Mouse (Mus musculus): ENCODE measurements around the gene S100a1.

Gene S100a1

DNA sequence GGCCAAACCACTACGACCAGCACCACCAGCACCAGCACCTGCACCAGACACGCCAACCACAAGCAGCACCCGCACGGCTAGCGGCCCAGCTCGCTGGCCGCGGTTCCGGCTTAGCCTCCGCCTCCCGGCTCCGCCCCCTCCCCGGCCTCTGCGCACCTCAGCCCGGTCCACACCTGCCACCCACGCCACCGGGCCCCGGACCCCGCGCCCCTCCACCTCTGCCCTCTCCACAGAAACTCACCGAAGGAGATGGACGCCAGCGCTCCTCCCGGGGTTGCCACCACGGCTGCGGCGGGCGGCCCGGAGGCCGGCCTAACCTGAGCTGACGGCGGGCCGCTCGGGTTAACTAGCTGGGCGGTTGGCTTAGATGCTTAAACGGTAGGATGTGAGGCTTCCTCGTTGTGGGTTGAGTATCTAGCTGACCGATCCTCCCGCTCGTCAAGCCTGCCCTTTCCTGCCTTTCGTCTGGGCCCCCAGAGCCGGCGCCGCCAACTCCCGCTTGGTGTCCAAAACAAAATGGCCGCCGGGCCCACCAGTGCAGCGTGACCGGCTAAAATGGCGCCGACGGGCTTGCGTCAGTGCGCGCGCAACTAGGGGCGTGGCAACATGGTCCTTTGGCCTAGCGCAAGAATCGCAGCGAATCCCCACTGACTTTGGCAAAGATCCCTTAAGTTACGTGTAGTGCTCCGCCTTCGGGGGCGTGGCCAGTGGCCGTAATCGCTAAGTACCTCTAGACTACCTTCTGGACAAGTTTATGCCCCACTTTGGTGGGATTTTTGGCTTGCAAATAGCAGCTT, 5.0 kb downstream of the S100a1 start, which contains the start of gene Chtop:
Chtop (minus strand) TSS at position 549 of the 797 bp plus-strand sequence.
- peak; percentile 98 for DNase-seq

DNA sequence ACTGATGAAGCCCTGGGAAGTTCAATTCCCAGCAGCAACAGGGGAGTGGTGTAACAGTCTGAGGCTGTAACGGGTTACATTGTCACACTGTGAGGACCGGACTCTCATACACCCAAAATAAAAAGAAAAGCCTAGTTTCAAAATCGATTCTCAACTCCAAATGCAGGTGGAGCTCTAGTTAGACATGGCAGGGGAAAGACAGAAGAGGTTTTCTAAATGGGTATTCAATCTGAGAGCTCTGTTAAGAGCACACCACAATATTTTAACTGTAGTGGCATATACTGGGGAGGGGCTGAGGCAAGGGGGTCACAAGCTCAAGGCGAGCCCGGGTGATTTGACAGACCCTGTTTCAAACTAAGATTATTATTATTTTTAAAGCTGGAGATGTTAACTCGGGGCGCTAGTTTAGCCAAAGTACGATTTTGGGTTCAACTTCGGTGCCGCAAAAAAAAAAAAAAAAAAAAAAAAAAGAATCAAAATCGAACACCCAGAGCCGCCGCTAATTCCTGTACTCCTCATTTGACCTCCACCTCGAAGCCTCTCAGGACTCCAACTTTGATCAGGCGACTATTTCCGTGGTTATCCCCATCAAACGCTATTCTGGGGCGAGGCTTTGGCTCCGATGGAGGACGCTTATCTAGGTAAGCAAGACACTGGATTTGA, 5.8 kb downstream of the S100a1 start:
- DNase-seq, result no peak

DNA sequence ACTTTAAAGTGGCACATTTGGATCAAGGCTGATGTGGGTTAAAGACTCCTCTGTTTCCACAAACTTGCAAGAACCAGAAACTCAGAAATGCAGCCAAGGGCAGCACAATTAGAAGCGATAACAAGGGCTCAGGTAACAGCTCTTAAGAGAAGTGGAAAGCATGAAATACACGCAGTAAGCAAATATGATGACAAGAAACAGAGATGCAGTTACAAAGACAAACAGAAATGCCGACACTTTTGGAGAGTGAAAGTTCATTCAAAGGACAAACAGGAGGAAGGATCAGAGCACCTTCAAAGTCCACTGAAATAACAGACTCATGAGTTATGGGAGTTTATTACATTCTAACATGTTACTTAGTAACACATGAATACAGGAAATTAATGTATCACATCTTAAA, 7.8 kb downstream of the S100a1 start:
- DNase-seq, result no peak

DNA sequence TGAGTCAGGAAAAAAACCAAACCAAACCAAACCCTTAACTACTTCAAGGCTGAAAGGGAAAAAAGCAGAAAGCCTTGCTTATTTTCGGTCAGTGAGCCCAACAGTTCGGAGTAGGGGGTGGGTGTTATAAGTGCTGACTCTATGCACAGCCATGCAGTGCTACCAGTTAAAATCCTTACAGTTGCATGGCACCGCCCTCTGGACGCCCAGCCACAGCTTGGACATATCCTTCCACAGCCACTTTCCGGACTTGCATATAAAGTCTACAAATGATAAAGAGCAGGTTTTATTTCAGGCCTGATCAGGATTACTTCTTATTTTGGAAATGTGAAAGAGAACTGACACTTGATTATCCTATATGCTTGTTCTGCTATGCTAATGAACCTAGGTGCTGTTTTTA, 9.0 kb downstream of the S100a1 start:
- DNase-seq, result no peak

DNA sequence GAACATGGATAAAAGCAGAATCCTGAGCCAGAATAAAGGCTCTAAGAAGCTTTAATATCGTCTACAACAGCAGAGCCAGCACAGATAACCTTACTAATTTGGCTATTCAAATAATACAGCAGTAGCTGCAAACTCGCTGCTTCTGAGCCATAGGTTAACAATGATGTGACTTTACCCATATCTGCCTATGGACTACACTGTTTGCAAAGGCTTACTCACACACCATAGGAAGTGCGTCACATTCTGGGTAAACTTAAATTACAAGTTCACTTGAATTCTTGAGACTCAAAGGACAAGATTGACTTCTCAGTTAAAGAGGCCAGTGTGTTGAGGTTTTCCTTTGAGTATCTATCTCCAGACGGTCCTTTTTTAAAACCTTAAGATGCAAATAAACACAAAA, 10.7 kb downstream of the S100a1 start:
- no peak for DNase-seq

DNA sequence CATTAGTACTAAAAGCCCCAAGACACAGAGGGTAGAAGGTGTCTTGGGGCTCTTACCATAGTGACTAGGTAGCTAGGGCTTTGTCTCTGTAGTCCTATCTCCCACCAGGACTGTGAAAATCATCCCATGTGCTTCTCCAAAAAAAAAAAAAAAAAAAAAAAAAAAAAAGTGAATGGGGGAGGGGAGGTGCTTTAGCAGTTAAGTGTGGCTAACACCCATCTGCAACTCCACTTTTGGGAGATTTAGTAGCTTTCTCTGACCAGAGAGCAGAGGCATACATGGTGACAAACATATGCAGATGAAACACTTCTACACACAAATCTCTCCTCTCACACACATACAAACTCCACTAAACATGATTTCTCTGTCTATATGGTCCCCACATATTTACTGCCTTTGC, 16.6 kb downstream of the S100a1 start:
- no peak for DNase-seq

DNA sequence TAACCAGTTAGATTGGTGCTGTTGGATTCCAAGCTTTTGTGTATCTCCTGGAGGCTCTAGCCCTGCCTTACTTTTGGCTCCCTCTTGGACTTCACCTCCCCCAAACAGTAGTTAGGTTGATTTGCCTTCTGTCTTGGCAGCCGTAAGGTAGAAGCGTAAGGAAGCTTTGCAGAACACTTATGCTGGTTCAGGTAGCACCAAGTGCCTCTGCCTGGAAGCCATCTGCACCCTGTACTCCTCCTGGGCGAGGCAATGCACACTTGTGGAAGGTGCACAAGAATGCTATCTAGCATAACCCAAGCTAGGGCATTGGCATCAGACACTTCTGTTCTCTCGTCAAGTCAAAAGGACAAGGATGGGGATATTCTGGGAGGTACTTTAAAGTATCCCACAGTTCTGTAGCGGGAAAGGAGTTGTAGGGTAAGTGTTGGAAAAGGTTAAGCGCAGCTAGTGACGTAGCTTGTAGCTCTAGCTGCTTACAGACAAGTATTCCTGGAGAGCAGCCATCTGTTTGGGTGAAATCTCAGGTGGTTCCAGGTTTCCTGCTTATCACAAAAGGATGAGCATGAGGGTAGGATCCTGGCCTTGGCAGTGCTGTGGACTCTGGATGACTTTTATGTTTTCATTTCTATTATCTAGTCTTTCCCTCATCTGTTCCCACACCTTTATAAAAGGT, 18.2 kb downstream of the S100a1 start:
- peak; percentile 11 for DNase-seq

DNA sequence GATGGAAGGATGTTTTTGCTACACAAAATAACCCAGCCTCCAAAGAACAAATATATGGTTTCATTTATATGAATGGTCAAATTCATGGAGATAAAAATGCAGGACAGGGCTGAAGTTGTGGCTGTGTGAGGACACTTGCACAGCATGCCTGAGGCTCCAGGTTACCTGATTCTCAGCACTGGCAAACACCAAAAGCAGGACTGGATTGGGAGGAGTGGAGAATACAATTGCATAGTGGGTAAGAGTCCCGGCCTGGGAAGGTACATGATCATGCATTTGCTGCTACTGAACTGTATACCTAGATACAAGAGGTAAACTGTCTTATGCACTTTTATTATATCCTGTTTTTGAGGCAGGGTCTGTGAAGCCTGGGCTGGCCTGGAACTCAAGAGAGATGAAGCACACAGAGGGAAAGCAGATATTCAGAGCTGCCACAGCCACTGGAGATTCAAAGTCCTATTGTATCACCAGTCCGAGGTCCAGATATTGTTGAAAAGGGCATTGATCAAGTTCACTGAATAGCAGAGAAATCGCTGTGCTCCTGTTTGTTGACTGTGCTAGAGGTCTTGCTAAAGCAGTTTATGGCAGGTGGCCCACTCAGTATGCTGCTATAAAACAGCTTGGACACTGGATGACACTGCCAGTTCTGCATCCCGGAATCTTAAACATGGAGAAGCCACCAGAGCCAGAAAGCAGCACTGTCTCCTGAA, 20.2 kb downstream of the S100a1 start:
- DNase-seq, result no peak

DNA sequence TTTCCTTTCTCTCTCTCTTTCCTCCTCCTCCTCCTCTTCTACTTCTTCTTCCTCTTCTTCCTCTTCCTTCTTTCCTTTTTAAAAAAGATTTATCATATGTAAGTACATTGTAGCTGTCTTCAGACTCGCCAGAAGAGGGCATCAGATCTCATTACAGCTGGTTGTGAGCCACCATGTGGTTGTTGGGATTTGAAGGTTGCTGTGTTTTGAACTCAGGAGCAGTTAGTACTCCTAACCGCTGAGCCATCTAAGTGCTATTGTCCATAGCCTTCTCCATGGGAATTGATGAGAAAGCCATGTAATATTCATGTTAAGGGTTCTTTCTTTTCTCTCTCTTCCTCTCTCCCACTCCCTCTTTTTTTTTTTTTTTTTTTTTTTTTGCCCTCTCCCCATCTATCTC, 22.8 kb downstream of the S100a1 start:
- DNase-seq, result peak; percentile 47

DNA sequence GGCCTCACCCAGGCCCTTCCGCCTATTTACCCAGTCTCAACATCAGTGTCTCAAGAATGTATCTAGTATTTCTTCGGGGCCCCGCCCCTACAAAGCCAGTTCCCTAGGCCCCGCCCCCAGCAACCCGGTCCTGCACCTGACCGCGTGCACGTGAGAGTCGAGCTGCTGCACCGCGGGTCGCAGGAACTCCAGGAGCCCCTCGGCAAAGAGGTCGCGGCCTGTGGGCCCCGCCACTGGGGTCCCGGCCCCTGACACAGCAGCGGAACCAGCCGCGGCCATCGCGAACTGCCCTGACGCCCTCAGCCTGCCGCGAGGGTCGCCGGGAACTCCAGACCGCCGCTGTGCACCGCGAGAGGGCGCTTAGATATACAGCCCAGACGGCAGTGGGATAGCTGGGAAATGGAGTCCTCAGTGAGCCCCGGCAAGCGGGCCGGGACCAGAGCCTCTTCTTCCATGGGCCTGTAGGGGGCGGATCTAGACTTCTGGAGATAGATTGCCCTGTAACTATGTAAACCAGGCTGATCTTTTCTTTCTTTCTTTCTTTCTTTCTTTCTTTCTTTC, 23.4 kb downstream of the S100a1 start, which contains the start of gene Snapin:
Snapin (minus strand) TSS at position 338 of the 561 bp plus-strand sequence.
- DNase-seq, result peak; percentile 94

DNA sequence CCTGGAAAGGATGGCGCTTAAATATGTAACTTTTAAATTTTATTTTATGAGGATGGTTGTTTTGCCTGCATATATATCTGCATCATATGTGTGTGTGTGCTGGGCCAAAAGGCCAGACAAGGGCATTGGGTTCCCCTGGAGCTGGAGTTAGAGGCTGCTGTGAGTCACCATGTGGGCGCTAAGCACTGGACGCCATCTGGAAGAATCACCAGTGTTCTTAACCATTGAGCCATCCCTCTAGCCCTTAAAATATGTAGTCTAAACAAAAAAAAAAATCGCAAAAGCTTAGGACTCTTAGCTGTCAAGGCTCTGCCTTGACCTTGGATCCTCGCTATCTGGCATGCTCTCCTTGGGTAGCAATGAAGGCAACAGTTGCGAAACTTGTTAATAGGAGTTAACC, 25.6 kb downstream of the S100a1 start:
- no peak for DNase-seq

DNA sequence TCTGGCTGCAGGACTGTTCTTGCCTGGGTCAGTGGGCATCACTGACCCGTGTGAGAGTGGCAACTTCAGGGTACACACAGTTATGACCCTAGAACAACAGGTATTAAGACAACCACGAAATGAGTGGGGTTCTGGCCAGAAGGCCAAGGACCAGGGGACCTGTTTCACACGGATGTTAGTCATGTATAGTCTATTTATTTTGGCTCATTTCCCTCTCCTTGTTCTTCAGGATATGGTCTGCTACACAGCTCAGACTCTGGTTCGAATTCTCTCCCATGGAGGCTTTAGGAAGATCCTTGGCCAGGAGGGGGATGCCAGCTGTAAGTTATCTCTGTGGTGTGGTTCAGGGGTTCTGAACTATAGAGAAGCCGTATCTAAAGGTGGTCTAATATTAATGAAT, 27.2 kb downstream of the S100a1 start:
- DNase-seq, result no peak

DNA sequence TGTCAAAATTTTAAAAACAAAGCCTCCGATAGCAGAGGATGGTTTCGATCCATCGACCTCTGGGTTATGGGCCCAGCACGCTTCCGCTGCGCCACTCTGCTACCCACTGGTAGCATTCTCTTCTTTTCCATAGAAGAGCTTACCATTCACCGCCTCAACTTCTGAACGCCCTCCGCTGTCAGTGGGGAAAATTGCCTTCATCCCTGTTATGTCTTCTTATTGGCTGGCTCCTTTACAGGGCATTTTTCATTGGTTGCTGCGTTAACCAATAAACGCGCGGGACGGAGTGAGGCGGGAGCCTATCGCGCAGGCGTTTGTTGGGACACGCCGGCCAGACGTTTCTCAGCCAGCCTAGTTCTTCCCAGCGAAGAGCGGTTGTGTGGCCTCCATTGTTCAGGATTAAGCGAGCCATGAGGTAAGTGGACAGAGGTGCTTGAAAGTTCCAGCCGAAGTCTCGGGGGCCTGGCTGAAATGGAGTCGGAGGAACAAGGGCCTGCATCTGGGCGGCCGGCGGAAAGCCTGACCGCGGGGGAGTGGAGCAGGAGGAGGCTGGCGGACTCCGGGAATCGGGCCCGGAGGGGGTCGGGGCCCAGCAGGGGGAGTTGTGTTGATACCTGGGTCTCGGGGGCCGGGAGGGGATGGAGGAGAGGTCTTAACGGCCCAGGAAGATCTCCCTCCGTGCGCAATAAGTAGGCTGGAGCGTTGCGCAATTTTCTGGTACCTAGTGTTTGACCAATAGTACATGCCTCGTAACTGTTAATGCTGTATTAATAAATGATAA, 38.2 kb downstream of the S100a1 start, which contains the start of gene Ilf2:
Ilf2 (plus strand) TSS at position 296 of the 781 bp plus-strand sequence.
- peak; percentile 98 for DNase-seq

DNA sequence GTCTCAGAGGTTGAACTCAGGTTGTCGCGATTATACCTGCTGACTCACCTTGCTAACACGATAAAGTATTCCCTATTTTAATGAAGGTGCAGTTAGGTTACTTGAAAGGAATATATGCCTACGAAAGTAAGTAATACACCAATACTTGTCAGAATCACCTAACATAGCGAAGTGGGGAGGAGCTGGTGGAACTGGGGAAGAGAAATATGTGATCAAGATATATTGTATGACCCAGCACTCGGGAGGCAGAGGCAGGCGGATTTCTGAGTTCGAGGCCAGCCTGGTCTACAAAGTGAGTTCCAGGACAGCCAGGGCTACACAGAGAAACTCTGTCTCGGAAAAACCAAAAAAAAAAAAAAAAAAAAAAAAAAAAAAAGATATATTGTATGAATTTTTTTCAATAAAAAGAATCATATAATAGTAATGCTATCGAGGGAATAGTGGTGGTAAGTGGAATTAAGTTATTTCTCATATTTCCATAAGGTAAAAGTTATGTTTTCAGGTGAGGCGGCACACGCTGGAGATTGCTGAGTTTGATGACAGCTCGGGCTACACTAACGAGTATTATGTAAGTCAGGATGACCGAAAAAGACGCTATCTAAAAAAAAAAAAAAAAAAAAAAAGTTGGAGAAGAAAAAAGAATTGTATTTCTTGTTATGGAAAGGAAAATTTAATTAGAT, 38.9 kb downstream of the S100a1 start:
- DNase-seq, result peak; percentile 52

DNA sequence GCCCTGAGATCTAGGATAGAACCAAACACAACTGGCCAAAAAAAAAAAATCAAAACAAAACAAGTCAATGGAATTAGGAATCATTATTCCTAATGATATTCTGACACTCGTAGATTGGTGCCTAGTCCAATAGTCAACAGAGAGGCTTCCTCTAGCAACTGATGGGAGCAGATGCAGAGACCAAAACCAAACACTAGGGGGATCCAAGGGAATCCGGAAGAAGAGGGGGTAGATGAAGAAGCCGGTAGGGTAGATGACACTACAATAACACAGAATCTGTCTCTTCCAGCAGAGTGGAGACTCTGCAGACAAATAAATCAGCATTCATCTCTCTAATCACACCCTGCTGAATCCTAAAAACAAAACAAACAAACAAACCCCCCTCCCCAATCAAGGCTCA, 42.0 kb downstream of the S100a1 start:
- no peak for DNase-seq

DNA sequence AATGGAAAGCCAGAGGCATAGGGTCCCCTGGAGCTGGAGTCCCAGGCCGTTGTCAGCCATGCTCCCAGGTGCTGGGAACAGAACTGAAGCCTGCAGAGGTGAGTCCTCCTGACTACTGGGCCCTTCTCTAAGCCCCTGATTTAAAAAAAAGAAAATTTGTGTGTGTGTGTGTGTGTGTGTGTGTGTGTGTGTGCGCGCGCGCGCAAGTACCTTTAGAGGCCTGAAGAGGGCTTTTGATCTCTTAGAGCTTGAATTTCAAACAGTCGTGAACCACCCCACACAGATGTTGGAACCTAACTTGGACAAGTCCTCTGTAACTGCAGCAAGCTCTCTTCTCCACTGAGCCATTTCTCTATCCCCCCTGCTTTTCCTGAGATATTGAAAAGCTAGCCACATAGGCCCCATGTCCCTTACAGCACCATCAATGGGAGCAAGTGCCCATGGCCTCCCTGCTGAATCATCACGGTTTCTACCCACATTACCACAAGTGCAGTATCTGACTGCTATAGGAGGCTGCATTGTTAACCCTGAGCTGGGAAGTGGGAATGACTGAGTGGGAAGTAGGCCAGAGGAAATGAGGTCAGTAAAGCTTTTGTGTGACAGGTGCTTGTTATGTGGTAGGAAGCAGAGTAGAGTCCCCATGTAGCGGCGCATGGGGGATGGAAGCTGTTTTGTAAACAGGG, 46.4 kb downstream of the S100a1 start:
- DNase-seq, result no peak

DNA sequence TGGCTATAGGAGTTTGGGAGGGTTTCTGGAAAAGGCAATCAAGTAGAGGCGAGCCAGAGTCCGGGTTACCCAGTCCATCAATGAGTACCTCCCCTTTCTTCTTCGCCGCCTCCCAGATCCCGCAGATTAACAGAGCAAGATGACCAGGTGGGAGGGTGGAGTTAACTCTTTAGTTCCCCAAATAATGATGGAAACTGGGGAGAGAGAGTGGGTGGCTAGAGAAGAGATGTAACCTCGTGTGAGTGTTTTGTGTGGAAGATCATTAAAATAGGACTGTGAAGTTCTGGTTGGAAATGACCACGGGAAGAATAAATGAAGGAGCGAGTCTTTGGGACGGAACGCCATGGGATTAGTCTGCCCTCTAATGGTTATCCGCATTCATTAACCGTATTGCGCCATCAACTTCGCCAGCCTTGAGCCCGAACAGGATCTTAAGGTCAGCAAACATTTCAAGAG, 47.9 kb downstream of the S100a1 start:
- DNase-seq, result peak; percentile 43

DNA sequence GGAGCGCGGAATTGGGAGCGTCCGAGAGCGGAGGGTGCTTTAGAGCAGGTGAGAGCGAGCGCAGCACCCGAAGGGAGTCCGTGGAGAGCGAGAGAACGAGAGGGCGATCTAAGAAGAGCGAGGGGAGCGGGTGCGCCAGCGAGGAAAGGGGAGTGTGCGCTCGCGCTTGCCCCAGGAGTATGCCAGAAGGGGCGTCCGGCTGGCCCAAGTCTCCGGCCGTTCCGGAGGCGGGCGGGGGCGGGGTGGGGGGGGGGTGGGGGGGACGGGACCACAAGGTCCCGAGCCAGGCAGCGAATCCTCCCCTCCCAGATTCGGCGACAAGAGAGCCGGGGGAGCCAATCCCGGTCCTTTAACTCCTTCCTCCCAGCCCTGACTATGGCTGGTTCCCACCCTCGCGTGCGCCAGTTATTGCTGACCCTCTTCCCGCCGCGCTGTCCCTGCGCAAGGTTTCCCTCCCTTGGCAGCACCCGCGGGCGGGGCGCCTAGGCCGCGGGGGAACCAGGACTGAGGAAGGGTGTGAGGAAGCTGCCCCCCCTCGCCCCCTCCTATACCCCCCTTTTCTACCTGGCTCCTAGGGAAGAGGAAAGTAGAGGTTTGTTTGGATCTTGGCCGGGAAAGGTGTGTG, 48.4 kb downstream of the S100a1 start, which contains the start of gene Npr1:
Npr1 (minus strand) TSS at position 181 of the 625 bp plus-strand sequence.
- DNase-seq, result peak; percentile 21

DNA sequence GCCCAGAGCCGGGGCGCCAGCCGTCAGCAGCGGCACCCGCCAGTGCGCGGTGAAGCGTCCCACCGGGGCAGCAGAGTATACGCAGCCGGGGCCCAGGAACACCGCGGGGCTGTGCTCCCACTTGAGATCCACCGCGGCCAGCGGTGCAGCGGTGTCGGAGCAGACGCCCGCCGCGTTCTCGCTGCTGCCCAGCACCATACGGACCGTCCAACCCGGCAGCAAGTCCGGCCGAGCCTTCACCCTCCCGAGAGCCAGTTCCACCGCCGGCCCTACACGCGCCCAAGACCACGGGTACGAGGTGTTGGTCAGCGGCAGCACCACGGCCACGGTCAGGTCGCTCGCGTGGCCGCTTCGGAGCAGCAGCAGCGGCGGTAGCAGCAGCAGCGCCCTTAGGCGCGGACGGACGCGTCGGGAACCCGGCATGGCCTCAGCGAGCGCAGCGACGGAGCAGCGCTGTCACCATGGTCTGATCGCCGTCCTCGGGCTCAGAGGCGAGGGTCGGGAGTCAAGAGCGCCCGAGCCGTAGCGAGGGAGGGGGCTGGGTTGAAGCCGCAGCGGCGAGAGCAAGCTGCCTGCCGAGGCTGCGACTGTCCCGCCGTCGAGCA, 49.0 kb downstream of the S100a1 start:
- no peak for DNase-seq

All from cerebellum, adult 11-12 months (tissue).